Mouse (Mus musculus): ENCODE data around the gene Iqsec1. TPM values are rescaled to one million over a fixed set of nuclear protein-coding genes. Genes with fewer than 3 reads are reported as not detected.

The Iqsec1 gene
- total and polyA plus RNA-seq, 3 experiments, result 17.0 to 90.4 (median 83.5) TPM

- peak; percentile 63 for DNase-seq (ENCODE audit: extremely low read depth)
- Histone ChIP-seq H3K4me2 (ENCODE audit: insufficient read depth, low read depth, poor library complexity, severe bottlenecking) (no peak overlapping the region), H3K9me3 (replicated peaks; ENCODE audit: low read length) (no peaks in the 10 kb centered on the region), H3K27me3 (replicated peaks) (no peaks in the 10 kb centered on the region), H3K4me3 (replicated peaks in 1 of 3; ENCODE audit: low read depth in 2 of 3, low read length in 2 of 3, poor library complexity in 1 of 3) (no peak overlapping the region), H3K36me3 (replicated peaks in 1 of 2; ENCODE audit: control insufficient read depth in 1 of 2, insufficient read depth in 1 of 2, low read length in 1 of 2) (no peaks in the 10 kb centered on the region), H3K27ac (ENCODE audit: insufficient read depth, low read depth) (no peak overlapping the region), H3K4me1 (ENCODE audit: control insufficient read depth in 1 of 2, insufficient read depth in 2 of 2) (peaks cover 20 to 51% of the 10 kb centered on the region in 2 experiments), H3K9ac (ENCODE audit: insufficient read depth, low read depth) (no peak overlapping the region), H3K79me2 (replicated peaks; ENCODE audit: control insufficient read depth, extremely low read depth, insufficient read depth, poor library complexity, severe bottlenecking) (no peaks in the 10 kb centered on the region)
- peak; percentile 27; the same call in 1 of the 2 replicates for TF ChIP-seq JUN (IDR thresholded peaks at IDR 0.05; ENCODE audit: insufficient read depth, low read depth, low read length)
- TF ChIP-seq NRF1 (IDR thresholded peaks at IDR 0.05; ENCODE audit: low read depth, low read length), result no peak
- TF ChIP-seq IRF4 (IDR thresholded peaks at IDR 0.05; ENCODE audit: low read depth, low read length), result 0 out of 2 replicates have a peak, but pooled peaks have one; percentile 6
- TF ChIP-seq EP300 (IDR thresholded peaks at IDR 0.05; ENCODE audit: low read length), result 0 out of 2 replicates have a peak, but pooled peaks have one; percentile 43
- 0 out of 2 replicates have a peak, but pooled peaks have one; percentile 22 for TF ChIP-seq JUND (conservative IDR thresholded peaks at IDR 0.05; ENCODE audit: low read depth, low read length)
- TF ChIP-seq ELF1 (IDR thresholded peaks at IDR 0.05; ENCODE audit: low read depth, low read length), result no peak
- peak; percentile 38 for TF ChIP-seq ETS1 (conservative IDR thresholded peaks at IDR 0.05; ENCODE audit: low read depth, low read length)
- TF ChIP-seq MXI1 (IDR thresholded peaks at IDR 0.05; ENCODE audit: low read depth, low read length), result peak; percentile 73
- dilution Hi-C loops (cut with MboI; ENCODE audit: extremely low pct_ligation_motif_present, extremely low pct_unique_long_range_greater_than_20kb, low sequenced_read_pairs) (no loop called here), in situ Hi-C loops (cut with MboI; ENCODE audit: low pct_ligation_motif_present, low pct_unique_long_range_greater_than_20kb, low sequenced_read_pairs) (no loop called here)
These were observed 206.3 kb downstream of the Iqsec1 start for GRCm38 (mm10) chr6:90781921-90782770.

DNA sequence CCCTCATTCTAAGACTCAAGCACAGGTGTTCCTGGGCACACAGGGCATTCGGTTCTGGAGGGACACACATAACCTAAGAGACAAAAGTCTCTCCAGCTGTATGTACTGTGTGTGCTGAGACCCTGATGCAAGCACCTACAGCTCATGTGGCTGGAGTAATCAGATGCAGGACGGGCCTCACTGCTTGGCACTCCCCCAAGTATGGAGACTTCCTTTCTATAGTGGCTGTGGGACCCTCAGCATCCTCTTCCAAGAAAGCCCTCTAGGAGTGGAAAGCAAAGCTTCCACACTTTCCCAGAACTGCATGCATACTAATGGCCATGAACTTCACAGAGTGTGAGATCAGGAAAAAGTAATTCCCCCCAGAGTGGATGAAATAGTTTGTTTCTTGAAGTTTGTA is 208.0 kb downstream of the Iqsec1 start:
- Histone ChIP-seq H3K27ac (ENCODE audit: insufficient read depth, low read depth) (no peak overlapping the region), H3K36me3 (replicated peaks in 1 of 2; ENCODE audit: control insufficient read depth in 1 of 2, insufficient read depth in 1 of 2, low read length in 1 of 2) (no peaks in the 10 kb centered on the region), H3K79me2 (replicated peaks; ENCODE audit: control insufficient read depth, extremely low read depth, insufficient read depth, poor library complexity, severe bottlenecking) (no peaks in the 10 kb centered on the region), H3K9ac (ENCODE audit: insufficient read depth, low read depth) (no peak overlapping the region), H3K9me3 (replicated peaks; ENCODE audit: low read length) (peaks cover 4% of the 10 kb centered on the region), H3K4me2 (ENCODE audit: insufficient read depth, low read depth, poor library complexity, severe bottlenecking) (no peak overlapping the region), H3K27me3 (replicated peaks) (no peaks in the 10 kb centered on the region), H3K4me3 (replicated peaks in 1 of 3; ENCODE audit: low read depth in 2 of 3, low read length in 2 of 3, poor library complexity in 1 of 3) (no peak overlapping the region), H3K4me1 (ENCODE audit: control insufficient read depth in 1 of 2, insufficient read depth in 2 of 2) (peaks cover 14 to 43% of the 10 kb centered on the region in 2 experiments)
- in situ Hi-C loops (cut with MboI; ENCODE audit: low pct_ligation_motif_present, low pct_unique_long_range_greater_than_20kb, low sequenced_read_pairs) (no loop called here), dilution Hi-C loops (cut with MboI; ENCODE audit: extremely low pct_ligation_motif_present, extremely low pct_unique_long_range_greater_than_20kb, low sequenced_read_pairs) (no loop called here)
- TF ChIP-seq MXI1 (IDR thresholded peaks at IDR 0.05; ENCODE audit: low read depth, low read length) (no peak), ZC3H11A (IDR thresholded peaks at IDR 0.05; ENCODE audit: low read depth, low read length) (no peak), BHLHE40 (IDR thresholded peaks at IDR 0.05; ENCODE audit: low read depth, low read length) (no peak), USF1 (IDR thresholded peaks at IDR 0.05; ENCODE audit: low read depth, low read length) (no peak), NELFE (IDR thresholded peaks at IDR 0.05; ENCODE audit: low read depth, low read length) (no peak), CHD1 (IDR thresholded peaks at IDR 0.05; ENCODE audit: low read depth, low read length) (no peak), POLR2A (IDR thresholded peaks at IDR 0.05; ENCODE audit: low read depth, low read length) (no peak), EP300 (IDR thresholded peaks at IDR 0.05; ENCODE audit: low read length) (no peak), JUN (IDR thresholded peaks at IDR 0.05; ENCODE audit: insufficient read depth, low read depth, low read length) (no peak), MAFK (IDR thresholded peaks at IDR 0.05; ENCODE audit: insufficient replicate concordance, low read length) (no peak), ZNF384 (IDR thresholded peaks at IDR 0.05; ENCODE audit: low read depth, low read length) (no peak), CTCF (conservative IDR thresholded peaks at IDR 0.05 in 1 of 2, IDR thresholded peaks at IDR 0.05 in 1 of 2; ENCODE audit: low read depth in 2 of 2, low read length in 2 of 2) (no peak), PAX5 (IDR thresholded peaks at IDR 0.05; ENCODE audit: low read length) (no peak), ZKSCAN1 (IDR thresholded peaks at IDR 0.05; ENCODE audit: borderline replicate concordance, low read depth, low read length) (no peak), IRF4 (IDR thresholded peaks at IDR 0.05; ENCODE audit: low read depth, low read length) (no peak), NRF1 (IDR thresholded peaks at IDR 0.05; ENCODE audit: low read depth, low read length) (no peak), POLR2AphosphoS2 (IDR thresholded peaks at IDR 0.05; ENCODE audit: low read depth, low read length) (no peak), RAD21 (IDR thresholded peaks at IDR 0.05; ENCODE audit: low read depth, low read length) (no peak), RCOR1 (conservative IDR thresholded peaks at IDR 0.05; ENCODE audit: low read depth, low read length) (no peak)
- no peak for DNase-seq (ENCODE audit: extremely low read depth)
